Mouse (Mus musculus): ENCODE measurements around the gene Mrpl42. TPM values are rescaled to one million over a fixed set of nuclear protein-coding genes. Genes with fewer than 3 reads are reported as not detected.

Mrpl42 gene
- polyA plus RNA-seq, 1 experiment, result 27.3 TPM

- 94% methylated on average over 6 of the region's 6 CpGs for WGBS
- H3K27me3 ChIP-seq (ENCODE audit: control insufficient read depth, insufficient read depth, low read length), result no peaks in the 10 kb centered on the region
- DNase-seq (ENCODE audit: low read depth in 1 of 2, low spot score in 2 of 2), result no peak
These were observed 15.9 kb upstream of the Mrpl42 start for GRCm38 (mm10) chr10:95517656-95518055.

DNA sequence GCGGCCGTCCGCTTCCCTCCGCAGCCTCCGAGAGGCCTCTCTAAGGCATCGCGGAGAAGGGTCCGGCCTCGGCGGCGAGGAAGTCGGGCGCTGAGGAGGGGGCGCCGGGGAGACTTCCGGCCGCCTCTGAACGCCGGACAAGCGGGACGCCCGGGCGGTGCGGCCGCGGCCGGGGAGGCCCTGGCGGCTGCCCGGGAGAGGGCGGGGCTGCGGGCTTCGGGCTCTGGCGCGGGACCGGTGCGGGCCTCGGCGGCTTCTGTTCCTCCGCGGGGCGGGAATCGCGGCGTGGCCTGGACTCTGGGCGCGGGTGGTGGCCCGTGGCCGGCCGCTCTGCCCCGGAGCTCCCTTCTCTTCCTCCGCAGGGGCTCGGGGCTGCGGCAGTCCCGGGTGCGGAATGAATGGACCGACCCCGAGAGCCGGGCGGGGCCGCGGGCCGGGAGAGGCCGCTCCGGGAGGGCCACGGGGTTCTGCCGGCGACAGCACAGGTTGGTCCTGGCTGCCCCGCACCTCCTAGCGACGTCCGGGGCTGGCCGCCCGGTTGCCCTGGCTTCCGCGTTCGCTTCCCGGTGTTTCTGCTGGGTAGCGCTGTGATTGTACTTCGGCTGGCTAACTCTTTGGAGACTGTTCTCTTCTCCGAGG, 13.7 kb upstream of the Mrpl42 start:
- Histone ChIP-seq H3K4me1 (ENCODE audit: control insufficient read depth, insufficient read depth, insufficient read length) (peaks cover 3% of the 10 kb centered on the region; the same call in 1 of the 2 replicates), H3K36me3 (ENCODE audit: control insufficient read depth, insufficient read depth, low read length) (no peaks in the 10 kb centered on the region), H3K27ac (ENCODE audit: insufficient read depth, low read length) (peak overlapping the region; percentile 94), H3K4me3 (ENCODE audit: extremely low read depth, insufficient read depth, insufficient read length) (peak overlapping the region; percentile 89), H3K27me3 (ENCODE audit: control insufficient read depth, insufficient read depth, low read length) (no peaks in the 10 kb centered on the region)
- WGBS, result under 1% methylated on average over 76 of the region's 80 CpGs
- peak in 1 of 2 experiments; percentile 43 for DNase-seq (ENCODE audit: low read depth in 1 of 2, low spot score in 2 of 2)
- TF ChIP-seq CTCF (IDR thresholded peaks at IDR 0.05; ENCODE audit: extremely low read depth, insufficient read depth, insufficient read length, insufficient replicate concordance), result no peak
- TF ChIP-seq POLR2A (IDR thresholded peaks at IDR 0.05; ENCODE audit: low read depth, low read length), result no peak

More at GRCm38 (mm10) chr10:95517656-95518055, 15.9 kb upstream of the Mrpl42 start:
- Histone ChIP-seq H3K36me3 (ENCODE audit: control insufficient read depth, insufficient read depth, low read length) (no peaks in the 10 kb centered on the region), H3K4me3 (ENCODE audit: extremely low read depth, insufficient read depth, insufficient read length) (no peak overlapping the region), H3K4me1 (ENCODE audit: control insufficient read depth, insufficient read depth, insufficient read length) (peaks cover 5% of the 10 kb centered on the region), H3K27ac (ENCODE audit: insufficient read depth, low read length) (no peak overlapping the region)
- TF ChIP-seq POLR2A (IDR thresholded peaks at IDR 0.05; ENCODE audit: low read depth, low read length), result no peak
- no peak for TF ChIP-seq CTCF (IDR thresholded peaks at IDR 0.05; ENCODE audit: extremely low read depth, insufficient read depth, insufficient read length, insufficient replicate concordance)

- peak within 1 kb of the TSS; percentile 94 for H3K27ac ChIP-seq (ENCODE audit: insufficient read depth, low read length)
- TF ChIP-seq POLR2A (IDR thresholded peaks at IDR 0.05; ENCODE audit: low read depth, low read length) (peak; percentile 16; the same call in 1 of the 2 replicates), CTCF (IDR thresholded peaks at IDR 0.05; ENCODE audit: extremely low read depth, insufficient read depth, insufficient read length, insufficient replicate concordance) (no peak)
- under 1% methylated on average over 74 of the region's 81 CpGs for WGBS
- peak within 1 kb of the TSS; percentile 89 for H3K4me3 ChIP-seq (ENCODE audit: extremely low read depth, insufficient read depth, insufficient read length)
- no peaks in the 10 kb centered on the region for H3K36me3 ChIP-seq (ENCODE audit: control insufficient read depth, insufficient read depth, low read length)
- H3K27me3 ChIP-seq (ENCODE audit: control insufficient read depth, insufficient read depth, low read length), result no peaks in the 10 kb centered on the region
- peaks cover 3% of the 10 kb centered on the region; the same call in 1 of the 2 replicates for H3K4me1 ChIP-seq (ENCODE audit: control insufficient read depth, insufficient read depth, insufficient read length)
- peak; percentile 93 to 96 for DNase-seq (ENCODE audit: low read depth in 1 of 2, low spot score in 2 of 2)
These were observed 13.0 kb upstream of the Mrpl42 start, which contains the start of gene Ube2n for GRCm38 (mm10) chr10:95514656-95515292. Ube2n (plus strand) TSS chr10:95515145.

- Histone ChIP-seq H3K27me3 (ENCODE audit: control insufficient read depth, insufficient read depth, low read length) (no peaks in the 10 kb centered on the region), H3K27ac (ENCODE audit: insufficient read depth, low read length) (no peak overlapping the region), H3K4me1 (ENCODE audit: control insufficient read depth, insufficient read depth, insufficient read length) (peaks cover 3% of the 10 kb centered on the region; the same call in 1 of the 2 replicates), H3K36me3 (ENCODE audit: control insufficient read depth, insufficient read depth, low read length) (no peaks in the 10 kb centered on the region), H3K4me3 (ENCODE audit: extremely low read depth, insufficient read depth, insufficient read length) (peak overlapping the region; percentile 89; the same call in 1 of the 2 replicates)
- peak in 1 of 2 experiments; percentile 10 for DNase-seq (ENCODE audit: low read depth in 1 of 2, low spot score in 2 of 2)
- 40% methylated on average over 15 of the region's 15 CpGs for WGBS
- TF ChIP-seq CTCF (IDR thresholded peaks at IDR 0.05; ENCODE audit: extremely low read depth, insufficient read depth, insufficient read length, insufficient replicate concordance) (no peak), POLR2A (IDR thresholded peaks at IDR 0.05; ENCODE audit: low read depth, low read length) (no peak)
These were observed 12.2 kb upstream of the Mrpl42 start for GRCm38 (mm10) chr10:95513768-95514556.

DNA sequence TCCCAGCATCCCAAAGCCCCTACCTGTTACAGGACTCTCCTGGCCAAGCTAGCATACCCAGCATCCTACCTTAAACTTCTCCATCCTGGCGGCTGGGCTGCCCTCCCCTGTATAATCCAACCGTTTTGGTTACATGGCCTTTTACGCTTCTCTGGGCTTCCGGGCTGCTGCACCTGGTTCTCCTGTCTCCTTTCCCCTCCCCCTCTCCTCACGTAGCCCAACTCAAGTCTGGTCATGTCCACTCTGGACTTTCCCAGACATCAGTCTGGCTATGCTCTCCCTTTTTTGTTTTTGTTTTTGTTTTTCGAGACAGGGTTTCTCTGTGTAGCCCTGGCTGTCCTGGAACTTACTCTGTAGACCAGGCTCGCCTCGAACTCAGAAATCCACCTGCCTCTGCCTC, 10.9 kb upstream of the Mrpl42 start:
- DNase-seq (ENCODE audit: low read depth in 1 of 2, low spot score in 2 of 2), result no peak
- Histone ChIP-seq H3K27me3 (ENCODE audit: control insufficient read depth, insufficient read depth, low read length) (no peaks in the 10 kb centered on the region), H3K4me3 (ENCODE audit: extremely low read depth, insufficient read depth, insufficient read length) (no peak overlapping the region), H3K36me3 (ENCODE audit: control insufficient read depth, insufficient read depth, low read length) (no peaks in the 10 kb centered on the region), H3K4me1 (ENCODE audit: control insufficient read depth, insufficient read depth, insufficient read length) (peaks cover 3% of the 10 kb centered on the region; the same call in 1 of the 2 replicates), H3K27ac (ENCODE audit: insufficient read depth, low read length) (no peak overlapping the region)
- TF ChIP-seq CTCF (IDR thresholded peaks at IDR 0.05; ENCODE audit: extremely low read depth, insufficient read depth, insufficient read length, insufficient replicate concordance) (no peak), POLR2A (IDR thresholded peaks at IDR 0.05; ENCODE audit: low read depth, low read length) (no peak)
- 89% methylated on average over 8 of the region's 8 CpGs for WGBS

GRCm38 (mm10) chr10:95509263-95509662, 7.5 kb upstream of the Mrpl42 start:
- DNase-seq (ENCODE audit: low read depth in 1 of 2, low spot score in 2 of 2), result no peak
- Histone ChIP-seq H3K4me1 (ENCODE audit: control insufficient read depth, insufficient read depth, insufficient read length) (peaks cover 3% of the 10 kb centered on the region; the same call in 1 of the 2 replicates), H3K27ac (ENCODE audit: insufficient read depth, low read length) (no peak overlapping the region), H3K36me3 (ENCODE audit: control insufficient read depth, insufficient read depth, low read length) (no peaks in the 10 kb centered on the region), H3K27me3 (ENCODE audit: control insufficient read depth, insufficient read depth, low read length) (no peaks in the 10 kb centered on the region), H3K4me3 (ENCODE audit: extremely low read depth, insufficient read depth, insufficient read length) (no peak overlapping the region)
- TF ChIP-seq CTCF (IDR thresholded peaks at IDR 0.05; ENCODE audit: extremely low read depth, insufficient read depth, insufficient read length, insufficient replicate concordance), result no peak
- TF ChIP-seq POLR2A (IDR thresholded peaks at IDR 0.05; ENCODE audit: low read depth, low read length), result no peak
- 88% methylated on average over 3 of the region's 3 CpGs for WGBS
